Mouse (Mus musculus): ENCODE measurements at regions not wholly inside any gene's neighbourhood (a gene's known extent, or its start where the extent isn't known, plus 50 kb on each side); places are given as distances from the start of the nearest gene placed in this dataset.

- no peaks in the 10 kb centered on the region for H3K79me2 ChIP-seq (ENCODE audit: control insufficient read depth, insufficient read depth, low read length, poor library complexity)
- TF ChIP-seq NELFE (IDR thresholded peaks at IDR 0.05; ENCODE audit: low read depth, low read length): no peak
- no peak for TF ChIP-seq GABPA (IDR thresholded peaks at IDR 0.05; ENCODE audit: low read depth, low read length)
- TF ChIP-seq CHD1 (IDR thresholded peaks at IDR 0.05; ENCODE audit: low read depth, low read length): no peak
- TF ChIP-seq POLR2A (IDR thresholded peaks at IDR 0.05; ENCODE audit: control insufficient read depth in 1 of 2, insufficient read depth in 1 of 2, low read depth in 1 of 2, low read length in 2 of 2, poor library complexity in 1 of 2): no peak
- no peak for TF ChIP-seq MYB (IDR thresholded peaks at IDR 0.05; ENCODE audit: low read depth, low read length)
- no peak for TF ChIP-seq USF2 (IDR thresholded peaks at IDR 0.05; ENCODE audit: borderline replicate concordance in 1 of 2, insufficient read depth in 1 of 2, low read depth in 1 of 2, low read length in 2 of 2)
- no peak for TF ChIP-seq HCFC1 (IDR thresholded peaks at IDR 0.05; ENCODE audit: low read depth, low read length)
- TF ChIP-seq KAT2A (conservative IDR thresholded peaks at IDR 0.05; ENCODE audit: low read depth, low read length): no peak
- TF ChIP-seq NRF1 (IDR thresholded peaks at IDR 0.05; ENCODE audit: insufficient read depth, low read depth, low read length, poor library complexity, severe bottlenecking): no peak
- no peak for TF ChIP-seq ZNF384 (IDR thresholded peaks at IDR 0.05; ENCODE audit: low read depth, low read length)
- no peak for TF ChIP-seq CTCF (IDR thresholded peaks at IDR 0.05 in 2 of 3, conservative IDR thresholded peaks at IDR 0.05 in 1 of 3; ENCODE audit: control insufficient read depth in 1 of 3, insufficient read depth in 1 of 3, low read depth in 2 of 3, low read length in 3 of 3, poor library complexity in 1 of 3, severe bottlenecking in 1 of 3)
- TF ChIP-seq BHLHE40 (IDR thresholded peaks at IDR 0.05; ENCODE audit: borderline replicate concordance, low read depth, low read length): no peak
- TF ChIP-seq MAX (IDR thresholded peaks at IDR 0.05; ENCODE audit: low read length): no peak
- TF ChIP-seq TCF12 (IDR thresholded peaks at IDR 0.05; ENCODE audit: low read depth, low read length): no peak
- no peak for TF ChIP-seq USF1 (IDR thresholded peaks at IDR 0.05; ENCODE audit: low read depth, low read length)
- no peak for TF ChIP-seq EP300 (IDR thresholded peaks at IDR 0.05; ENCODE audit: low read depth in 1 of 2, low read length in 2 of 2)
- TF ChIP-seq POLR2AphosphoS2 (IDR thresholded peaks at IDR 0.05; ENCODE audit: low read length): no peak
- TF ChIP-seq TAL1 (IDR thresholded peaks at IDR 0.05; ENCODE audit: low read length): no peak
- no peak for TF ChIP-seq SIN3A (IDR thresholded peaks at IDR 0.05; ENCODE audit: low read length)
- TF ChIP-seq GATA1 (IDR thresholded peaks at IDR 0.05; ENCODE audit: low read depth, low read length): no peak
- no peaks in the 10 kb centered on the region for H3K4me1 ChIP-seq (ENCODE audit: control insufficient read depth in 1 of 2, insufficient read depth in 2 of 2, low read length in 2 of 2)
- H3K9me3 ChIP-seq (replicated peaks; ENCODE audit: insufficient read depth, low read length): no peaks in the 10 kb centered on the region
- H3K27ac ChIP-seq (ENCODE audit: control insufficient read depth, low read depth, low read length): no peak overlapping the region
- H3K36me3 ChIP-seq (ENCODE audit: control insufficient read depth in 1 of 2, insufficient read depth in 2 of 2, low read length in 2 of 2): no peaks in the 10 kb centered on the region
- H3K9ac ChIP-seq (ENCODE audit: control insufficient read depth, low read depth, low read length, poor library complexity, severe bottlenecking): no peak overlapping the region
- H3K27me3 ChIP-seq (ENCODE audit: control insufficient read depth in 1 of 2, insufficient read depth in 2 of 2, low read length in 2 of 2): no peaks in the 10 kb centered on the region
- no peak for DNase-seq (ENCODE audit: low read depth, low spot score)
- no peak overlapping the region for H3K4me3 ChIP-seq (ENCODE audit: control insufficient read depth in 1 of 2, insufficient read depth in 1 of 2, low read depth in 2 of 2, low read length in 2 of 2)
These were observed 136.6 kb downstream of the Otoa start for GRCm38 (mm10) chr7:121218031-121218430.

- TF ChIP-seq CHD2 (IDR thresholded peaks at IDR 0.05; ENCODE audit: low read length) (no peak), UBTF (IDR thresholded peaks at IDR 0.05; ENCODE audit: borderline replicate concordance, insufficient read depth, low read depth, low read length) (no peak), MAX (IDR thresholded peaks at IDR 0.05; ENCODE audit: low read length) (no peak), ZKSCAN1 (IDR thresholded peaks at IDR 0.05; ENCODE audit: low read depth, low read length) (no peak), E2F4 (IDR thresholded peaks at IDR 0.05; ENCODE audit: borderline replicate concordance, low read depth, low read length) (no peak), MXI1 (IDR thresholded peaks at IDR 0.05; ENCODE audit: low read depth, low read length) (no peak), MYB (IDR thresholded peaks at IDR 0.05; ENCODE audit: low read depth, low read length) (no peak), TCF12 (IDR thresholded peaks at IDR 0.05; ENCODE audit: low read depth, low read length) (no peak), KAT2A (conservative IDR thresholded peaks at IDR 0.05; ENCODE audit: low read depth, low read length) (no peak), CTCF (IDR thresholded peaks at IDR 0.05 in 2 of 3, conservative IDR thresholded peaks at IDR 0.05 in 1 of 3; ENCODE audit: control insufficient read depth in 1 of 3, insufficient read depth in 1 of 3, low read depth in 2 of 3, low read length in 3 of 3, poor library complexity in 1 of 3, severe bottlenecking in 1 of 3) (no peak), POLR2AphosphoS5 (IDR thresholded peaks at IDR 0.05; ENCODE audit: borderline replicate concordance, low read depth, low read length) (no peak), USF1 (IDR thresholded peaks at IDR 0.05; ENCODE audit: low read depth, low read length) (no peak), TBP (IDR thresholded peaks at IDR 0.05; ENCODE audit: low read depth, low read length) (no peak), ELF1 (IDR thresholded peaks at IDR 0.05; ENCODE audit: low read depth, low read length) (no peak), MAZ (IDR thresholded peaks at IDR 0.05; ENCODE audit: low read depth, low read length) (no peak), ZMIZ1 (IDR thresholded peaks at IDR 0.05; ENCODE audit: low read depth, low read length) (no peak), POLR2A (IDR thresholded peaks at IDR 0.05; ENCODE audit: control insufficient read depth in 1 of 2, insufficient read depth in 1 of 2, low read depth in 1 of 2, low read length in 2 of 2, poor library complexity in 1 of 2) (no peak), USF2 (IDR thresholded peaks at IDR 0.05; ENCODE audit: borderline replicate concordance in 1 of 2, insufficient read depth in 1 of 2, low read depth in 1 of 2, low read length in 2 of 2) (no peak), GATA1 (IDR thresholded peaks at IDR 0.05; ENCODE audit: low read depth, low read length) (no peak), MAFK (IDR thresholded peaks at IDR 0.05; ENCODE audit: borderline replicate concordance, low read depth, low read length) (no peak)
- no peaks in the 10 kb centered on the region for H3K79me2 ChIP-seq (ENCODE audit: control insufficient read depth, insufficient read depth, low read length, poor library complexity)
- DNase-seq (ENCODE audit: low read depth, low spot score): no peak
- H3K27ac ChIP-seq (ENCODE audit: control insufficient read depth, low read depth, low read length): no peak overlapping the region
- no peaks in the 10 kb centered on the region; a peak in 1 of 4 replicates for H3K27me3 ChIP-seq (ENCODE audit: control insufficient read depth in 1 of 2, insufficient read depth in 2 of 2, low read length in 2 of 2)
- H3K36me3 ChIP-seq (ENCODE audit: control insufficient read depth in 1 of 2, insufficient read depth in 2 of 2, low read length in 2 of 2): no peaks in the 10 kb centered on the region
- H3K9me3 ChIP-seq (replicated peaks; ENCODE audit: insufficient read depth, low read length): no peaks in the 10 kb centered on the region
- no peak overlapping the region for H3K9ac ChIP-seq (ENCODE audit: control insufficient read depth, low read depth, low read length, poor library complexity, severe bottlenecking)
- H3K4me1 ChIP-seq (ENCODE audit: control insufficient read depth in 1 of 2, insufficient read depth in 2 of 2, low read length in 2 of 2): no peaks in the 10 kb centered on the region
- no peak overlapping the region for H3K4me3 ChIP-seq (ENCODE audit: control insufficient read depth in 1 of 2, insufficient read depth in 1 of 2, low read depth in 2 of 2, low read length in 2 of 2)
These were observed 139.7 kb downstream of the Otoa start for GRCm38 (mm10) chr7:121221158-121221557.
